Mouse (Mus musculus): ENCODE measurements around the gene Art3.

Gene Art3

DNA sequence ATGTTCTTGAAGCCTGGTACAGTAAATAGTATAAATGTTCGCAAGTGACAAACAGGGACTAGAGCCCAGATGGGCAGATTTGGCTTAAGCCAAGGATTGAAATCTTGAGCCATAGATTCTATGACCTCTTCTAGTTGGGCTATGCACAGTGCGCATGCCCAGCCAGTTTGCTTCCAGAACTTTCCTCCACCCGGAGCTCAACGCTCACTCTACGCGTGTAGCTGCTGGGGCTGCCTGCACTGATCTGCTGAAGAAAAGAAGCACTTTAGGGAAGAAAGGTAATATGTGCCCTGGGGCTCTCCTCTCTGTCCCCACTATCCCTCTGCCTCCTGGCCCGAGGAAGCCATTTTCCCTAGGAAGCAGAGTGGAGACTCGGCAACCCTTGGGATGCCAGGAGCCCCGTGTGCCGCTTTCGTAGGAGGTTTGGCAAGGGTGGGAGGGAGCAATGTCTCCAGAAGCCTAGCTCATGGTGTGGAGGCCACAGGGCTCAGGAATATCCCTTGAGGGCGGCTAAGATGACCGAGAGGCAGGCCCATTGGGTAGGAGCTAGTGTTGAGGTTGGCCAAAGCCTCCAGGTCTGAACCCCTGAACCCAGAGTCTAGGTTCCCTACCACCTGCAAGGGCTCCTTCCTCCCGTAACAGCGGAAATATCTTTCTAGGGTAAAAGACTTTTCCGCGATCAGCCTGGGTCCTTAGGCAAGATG is at the start of gene Art3:
Gene Art3 (plus strand): TSS at position 193 of the 704 bp plus-strand sequence.
- no peak for DNase-seq (ENCODE audit: extremely low spot score, low read depth, low spot score)

GRCm38 (mm10) chr5:92282571-92282970 is 49.1 kb upstream of the Art3 start:
- no peak for DNase-seq (ENCODE audit: extremely low spot score, low read depth, low spot score)

DNA sequence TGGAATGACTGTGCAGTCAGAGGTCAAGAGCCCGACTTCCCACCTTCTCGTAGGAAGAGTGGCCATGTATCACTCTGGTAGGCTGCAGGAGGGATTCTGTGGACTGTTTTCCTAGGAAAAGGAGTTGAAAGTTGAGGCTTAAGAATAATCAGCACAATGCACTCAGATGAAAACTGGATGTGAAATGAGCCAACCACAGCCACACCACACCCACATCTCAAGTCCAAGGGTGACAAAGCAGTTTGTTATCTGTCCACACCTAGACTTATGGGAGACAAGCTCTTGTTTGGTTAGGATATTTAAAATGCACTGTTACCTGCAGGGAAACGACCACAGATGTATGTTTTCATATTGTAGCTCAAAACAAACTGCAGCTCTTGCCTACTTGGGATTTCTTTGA is 48.5 kb upstream of the Art3 start:
- no peak for DNase-seq (ENCODE audit: extremely low spot score, low read depth, low spot score)

DNA sequence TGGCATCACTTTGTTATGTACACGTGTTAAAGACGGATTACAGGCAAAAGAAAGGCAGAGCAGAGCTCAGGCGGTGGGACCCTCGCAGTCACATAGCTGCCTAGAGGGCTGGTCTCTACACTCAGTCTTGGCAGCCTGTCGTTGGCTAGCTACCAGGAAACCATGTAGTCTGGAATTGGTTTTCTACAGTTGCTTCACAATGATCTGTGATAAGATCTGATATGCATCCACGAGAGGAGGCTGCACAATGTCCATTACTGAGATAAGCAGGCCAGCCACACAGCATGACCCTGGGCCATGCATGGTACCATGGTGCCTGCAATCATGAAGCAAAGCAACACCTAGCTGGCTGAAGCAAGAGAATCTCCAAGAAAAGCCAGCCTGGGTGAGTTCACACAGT is 43.8 kb upstream of the Art3 start:
- DNase-seq (ENCODE audit: extremely low spot score, low read depth, low spot score), result no peak

DNA sequence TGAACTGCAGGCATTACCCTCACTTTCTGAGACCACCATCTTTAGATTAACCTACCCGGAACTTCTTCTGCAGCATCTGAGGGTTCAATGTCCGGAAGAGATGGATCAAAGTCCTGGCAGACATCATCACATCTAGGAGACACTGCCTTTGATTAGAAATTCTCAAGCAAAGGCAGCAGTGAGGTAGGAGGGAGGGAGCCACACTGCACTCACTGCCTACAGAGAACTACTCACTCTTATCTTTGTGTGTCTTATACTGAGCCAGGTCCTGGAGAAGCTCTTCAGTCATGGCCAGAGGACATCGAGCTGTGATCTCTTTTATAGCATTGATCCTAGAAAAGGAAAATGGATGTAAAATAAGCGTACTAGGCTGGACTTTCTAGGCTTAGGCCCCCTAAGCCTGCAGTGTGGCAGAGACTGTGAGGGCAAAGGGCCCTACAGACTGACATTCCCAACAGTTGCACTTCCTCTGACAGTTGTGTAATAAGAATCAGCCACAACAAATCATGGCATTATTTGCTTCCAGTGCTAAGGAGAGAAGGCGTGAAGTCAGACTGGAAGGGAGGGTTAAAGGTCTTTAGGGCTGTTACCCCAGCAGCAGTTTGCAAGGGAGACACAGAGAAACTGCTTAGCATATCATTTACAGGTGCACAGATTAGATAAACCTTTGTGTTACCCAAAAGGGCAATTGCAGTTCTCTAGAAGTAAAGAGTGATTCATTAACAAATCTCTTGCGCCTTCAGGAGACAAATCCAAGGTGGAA is 39.8 kb upstream of the Art3 start:
- no peak for DNase-seq (ENCODE audit: extremely low spot score, low read depth, low spot score)

DNA sequence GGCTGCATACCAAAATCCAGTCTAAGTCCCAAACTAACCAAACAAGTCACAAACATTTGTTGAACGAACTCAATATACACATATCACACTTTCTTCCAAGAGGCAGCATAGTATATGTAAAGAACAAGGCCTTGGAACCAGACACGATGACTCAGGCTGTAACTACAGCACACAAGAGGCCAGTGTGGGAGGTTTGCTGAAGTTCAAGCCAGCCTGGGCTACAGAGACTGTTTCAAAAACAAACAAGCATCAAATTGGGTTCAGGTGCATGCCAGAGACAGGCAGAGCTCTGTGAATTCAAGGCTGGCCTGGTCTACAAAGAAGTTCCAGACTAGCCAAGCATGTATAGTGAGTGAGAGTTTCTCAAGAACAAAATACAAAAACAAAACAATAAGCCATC is 37.1 kb upstream of the Art3 start:
- no peak for DNase-seq (ENCODE audit: extremely low spot score, low read depth, low spot score)

- DNase-seq (ENCODE audit: extremely low spot score, low read depth, low spot score), result no peak
These were observed 29.3 kb upstream of the Art3 start for GRCm38 (mm10) chr5:92302149-92302840.

GRCm38 (mm10) chr5:92304291-92304690 is 27.3 kb upstream of the Art3 start:
- no peak for DNase-seq (ENCODE audit: extremely low spot score, low read depth, low spot score)

GRCm38 (mm10) chr5:92309681-92310511 is 21.7 kb upstream of the Art3 start, which contains the start of gene Sdad1:
Sdad1 (minus strand) TSS chr5:92310479.
- DNase-seq (ENCODE audit: extremely low spot score, low read depth, low spot score), result peak; percentile 85

GRCm38 (mm10) chr5:92312046-92312715 is 19.4 kb upstream of the Art3 start:
- peak; percentile 83 for DNase-seq (ENCODE audit: extremely low spot score, low read depth, low spot score)

GRCm38 (mm10) chr5:92313776-92314175 is 17.9 kb upstream of the Art3 start:
- no peak for DNase-seq (ENCODE audit: extremely low spot score, low read depth, low spot score)

- no peak for DNase-seq (ENCODE audit: extremely low spot score, low read depth, low spot score)
These were observed 13.5 kb upstream of the Art3 start for GRCm38 (mm10) chr5:92318119-92318518.

- no peak for DNase-seq (ENCODE audit: extremely low spot score, low read depth, low spot score)
These were observed 13.0 kb upstream of the Art3 start for GRCm38 (mm10) chr5:92318596-92318995.

- DNase-seq (ENCODE audit: extremely low spot score, low read depth, low spot score), result no peak
These were observed 9.8 kb upstream of the Art3 start for GRCm38 (mm10) chr5:92321631-92322400.

- no peak for DNase-seq (ENCODE audit: extremely low spot score, low read depth, low spot score)
These were observed 9.0 kb upstream of the Art3 start for GRCm38 (mm10) chr5:92322612-92323011.

GRCm38 (mm10) chr5:92323264-92323663 is 8.4 kb upstream of the Art3 start:
- DNase-seq (ENCODE audit: extremely low spot score, low read depth, low spot score), result no peak

DNA sequence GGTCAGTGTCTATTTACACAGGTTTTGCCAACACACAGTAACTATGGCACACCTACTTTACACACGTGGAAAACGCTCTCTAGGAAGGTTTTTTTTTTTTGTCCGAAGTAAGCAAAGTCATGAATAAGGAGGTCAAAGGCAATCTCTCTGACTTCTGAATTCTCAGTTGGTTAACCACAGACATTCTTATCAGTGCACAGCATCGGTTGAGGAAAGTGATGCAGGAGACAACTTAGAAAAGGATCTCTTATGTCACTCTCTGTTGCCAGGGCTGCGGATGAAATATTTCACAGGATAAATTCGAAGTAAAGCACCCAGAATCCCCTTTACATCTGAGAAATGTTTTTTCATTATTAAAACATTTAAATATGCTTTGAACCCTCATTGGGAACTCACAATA is 4.3 kb upstream of the Art3 start:
- DNase-seq (ENCODE audit: extremely low spot score, low read depth, low spot score), result no peak

DNA sequence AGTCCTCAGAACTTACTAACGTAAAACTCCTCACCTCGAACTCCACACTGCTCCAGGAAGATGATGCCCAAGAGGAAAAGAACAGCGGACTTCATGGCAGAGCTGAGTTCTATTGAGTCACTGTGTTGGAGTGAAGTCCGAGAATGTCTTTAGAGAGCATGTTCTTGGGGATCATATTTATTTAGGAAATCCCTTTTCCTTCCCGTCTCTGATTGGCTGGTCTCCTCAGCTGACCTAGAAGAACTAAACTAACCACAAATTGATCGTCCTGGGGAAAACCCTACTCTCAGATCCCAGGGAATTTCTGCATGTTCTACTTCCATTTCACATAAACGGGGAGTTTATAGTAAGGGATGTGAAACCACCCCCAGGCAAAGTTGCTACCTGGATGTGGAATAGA is 3.7 kb upstream of the Art3 start, which contains the start of gene Cxcl9:
Gene Cxcl9 (minus strand): TSS at position 151 of the 400 bp plus-strand sequence.
- DNase-seq (ENCODE audit: extremely low spot score, low read depth, low spot score), result no peak

DNA sequence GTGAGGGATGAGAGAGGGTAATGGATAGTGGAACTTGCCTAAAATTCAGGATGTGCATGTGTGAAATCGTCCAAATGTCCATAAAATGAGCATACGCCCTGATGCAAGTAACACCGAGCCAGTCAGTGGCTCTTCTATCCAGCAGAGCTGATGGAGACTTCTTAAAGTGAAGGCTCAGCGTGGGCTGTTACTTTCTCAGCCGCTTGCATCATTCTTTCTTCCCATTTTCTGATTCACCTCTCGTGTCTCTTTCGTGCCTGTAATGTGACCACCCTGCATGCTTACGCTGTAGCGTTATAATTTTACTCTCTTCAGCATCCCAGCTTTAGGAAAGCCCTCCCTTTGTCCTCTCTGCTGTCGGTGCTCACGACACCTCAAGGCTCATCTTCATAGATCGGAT is 505 bp upstream of the Art3 start:
- no peak for DNase-seq (ENCODE audit: extremely low spot score, low read depth, low spot score)
